Mouse (Mus musculus) liver, embryonic 14.5 days (tissue): ENCODE measurements around the gene Pcbp3. TPM values are rescaled to one million over a fixed set of nuclear protein-coding genes. Genes with fewer than 3 reads are reported as not detected.

ENCODE experiments used
- ATAC-seq: fragments of 200-750 bp; cut with Nextera tagmentation; 2 replicates; pipeline ENCODE4 v1.8.0; 2017; ENCODE audit warnings: moderate number of reproducible peaks, mild to moderate bottlenecking, moderate library complexity; ENCODE audit not compliant: insufficient read depth
- DNase-seq, 3 experiments: peaks; one replicate each; pipeline ENCODE4 v3.0.0-alpha.2; 2012 to 2013; ENCODE audit warnings: low read depth in 3 of 3, low spot score in 3 of 3
- H3K27ac ChIP-seq: fragments of 300-500 bp; sonication (generic); 2 replicates; pipeline ENCODE4 v1.5.1; 2014; ENCODE audit warnings: moderate library complexity, mild to moderate bottlenecking, control low read depth, inconsistent platforms
- H3K27me3 ChIP-seq: fragments of 300-500 bp; sonication (generic); 2 replicates; pipeline ENCODE4 v1.6.1; 2014; ENCODE audit warnings: mild to moderate bottlenecking, low read length, moderate library complexity; ENCODE audit not compliant: control insufficient read depth, insufficient read depth
- H3K36me3 ChIP-seq: fragments of 300-500 bp; sonication (generic); replicated peaks from 2 replicates; pipeline ENCODE4 v1.6.1; 2014; ENCODE audit warnings: low read depth; ENCODE audit not compliant: control insufficient read depth, insufficient read depth
- H3K4me1 ChIP-seq, 2 experiments: fragments of 200-500 bp in 1 of 2; fragments of 300-500 bp in 1 of 2; sonication (generic) in 1 of 2; replicated peaks; 2 replicates each; pipeline ENCODE4 v1.6.1; 2012 to 2014; ENCODE audit warnings: antibody characterized with exemption in 1 of 2, inconsistent platforms in 1 of 2, low read length in 1 of 2; ENCODE audit not compliant: control insufficient read depth in 2 of 2, insufficient read depth in 2 of 2
- H3K4me2 ChIP-seq: fragments of 300-500 bp; sonication (generic); 2 replicates; pipeline ENCODE4 v1.6.1; 2014; ENCODE audit warnings: low read depth, mild to moderate bottlenecking, control low read depth, moderate library complexity
- H3K4me3 ChIP-seq, 2 experiments: fragments of 200-500 bp in 1 of 2; fragments of 300-500 bp in 1 of 2; sonication (generic) in 1 of 2; 2 replicates each; pipeline ENCODE4 v1.5.1; 2012 to 2014; ENCODE audit warnings: low read depth in 2 of 2, low read length in 2 of 2, mild to moderate bottlenecking in 2 of 2, control low read depth in 1 of 2, inconsistent platforms in 1 of 2, moderate library complexity in 1 of 2; ENCODE audit not compliant: insufficient read depth in 1 of 2
- H3K9ac ChIP-seq: fragments of 300-500 bp; sonication (generic); replicated peaks from 2 replicates; pipeline ENCODE4 v1.6.1; 2014; ENCODE audit warnings: mild to moderate bottlenecking, control low read depth, moderate library complexity
- H3K9me3 ChIP-seq: fragments of 300-500 bp; sonication (generic); 2 replicates; pipeline ENCODE4 v1.6.1; 2016; ENCODE audit warnings: low read length, mixed read lengths; ENCODE audit not compliant: control insufficient read depth
- CTCF ChIP-seq: IDR thresholded peaks from 2 replicates; pipeline ENCODE4 v1.5.1; 2016; ENCODE audit warnings: antibody characterized with exemption, low read depth, control low read depth
- EP300 ChIP-seq: IDR thresholded peaks from 2 replicates; pipeline ENCODE4 v1.6.1; 2016; ENCODE audit warnings: antibody characterized with exemption, low read depth
- WGBS: fragments of 180-500 bp; shearing (Covaris S2); extraction: QIAGEN DNeasy Blood & Tissue Kit; methylation state at CpG from one replicate; pipeline ENCODE4 v1.1.7; 2014; ENCODE audit not compliant: insufficient replicate concordance; 5-methylcytosine and 5-hydroxymethylcytosine counted together
- polyA plus RNA-seq, 2 experiments: library from polyadenylated mRNA; depleted of rRNA in 1 of 2; stranded (reverse) in 1 of 2; unstranded in 1 of 2; fragments of >200 nt; fragmentation: Nextera tagmentation in 1 of 2; extraction: Ambion mirVana in 1 of 2; gene quantifications; 2 replicates each; pipeline versions ENCODE4 v1.2.1 to v1.2.3; 2012 to 2014

Gene Pcbp3
- polyA plus RNA-seq, 2 experiments = 2.0 to 2.6 TPM

GRCm38 (mm10) chr10:76724231-76724736 is 237.4 kb downstream of the Pcbp3 start:
- DNase-seq = no peak
- Histone ChIP-seq H3K27me3 (no peaks in the 10 kb centered on the region), H3K27ac (no peak overlapping the region), H3K4me3 (no peak overlapping the region), H3K9me3 (no peaks in the 10 kb centered on the region), H3K36me3 (no peaks in the 10 kb centered on the region), H3K9ac (no peak overlapping the region), H3K4me1 (no peaks in the 10 kb centered on the region), H3K4me2 (no peak overlapping the region)
- WGBS = 14% methylated on average over 5 of the region's 5 CpGs
- no peak for TF ChIP-seq CTCF
- no peak for TF ChIP-seq EP300
- no peak for ATAC-seq

GRCm38 (mm10) chr10:76722751-76723450 is 238.8 kb downstream of the Pcbp3 start:
- DNase-seq = no peak
- WGBS = 71% methylated on average over 18 of the region's 18 CpGs
- no peak overlapping the region for H3K4me2 ChIP-seq
- H3K9me3 ChIP-seq = no peaks in the 10 kb centered on the region
- no peak overlapping the region for H3K9ac ChIP-seq
- ATAC-seq = no peak
- H3K4me1 ChIP-seq = no peaks in the 10 kb centered on the region
- H3K36me3 ChIP-seq = no peaks in the 10 kb centered on the region
- H3K27me3 ChIP-seq = no peaks in the 10 kb centered on the region
- no peak overlapping the region for H3K4me3 ChIP-seq
- no peak overlapping the region for H3K27ac ChIP-seq
- TF ChIP-seq EP300 (no peak), CTCF (no peak)

GRCm38 (mm10) chr10:76721746-76722145 is 239.9 kb downstream of the Pcbp3 start:
- no peak for TF ChIP-seq CTCF
- TF ChIP-seq EP300 = no peak
- 69% methylated on average over 6 of the region's 6 CpGs for WGBS
- H3K9ac ChIP-seq = no peak overlapping the region
- H3K36me3 ChIP-seq = no peaks in the 10 kb centered on the region
- H3K9me3 ChIP-seq = no peaks in the 10 kb centered on the region
- no peaks in the 10 kb centered on the region for H3K4me1 ChIP-seq
- ATAC-seq (no peak), DNase-seq (no peak)
- H3K27me3 ChIP-seq = no peaks in the 10 kb centered on the region
- no peak overlapping the region for H3K27ac ChIP-seq
- H3K4me2 ChIP-seq = no peak overlapping the region
- H3K4me3 ChIP-seq = no peak overlapping the region

- H3K4me3 ChIP-seq = no peak overlapping the region
- 70% methylated on average over 11 of the region's 11 CpGs for WGBS
- H3K9ac ChIP-seq = no peak overlapping the region
- DNase-seq (no peak), ATAC-seq (no peak)
- no peaks in the 10 kb centered on the region for H3K27me3 ChIP-seq
- no peak overlapping the region for H3K27ac ChIP-seq
- H3K4me1 ChIP-seq = no peaks in the 10 kb centered on the region
- no peaks in the 10 kb centered on the region for H3K36me3 ChIP-seq
- no peak overlapping the region for H3K4me2 ChIP-seq
- H3K9me3 ChIP-seq = no peaks in the 10 kb centered on the region
- no peak for TF ChIP-seq EP300
- no peak for TF ChIP-seq CTCF
These were observed 240.5 kb downstream of the Pcbp3 start for GRCm38 (mm10) chr10:76721216-76721615.

GRCm38 (mm10) chr10:76717631-76718030 is 244.1 kb downstream of the Pcbp3 start:
- Histone ChIP-seq H3K4me1 (no peaks in the 10 kb centered on the region), H3K36me3 (no peaks in the 10 kb centered on the region), H3K4me2 (no peak overlapping the region), H3K4me3 (no peak overlapping the region), H3K27ac (no peak overlapping the region), H3K9me3 (no peaks in the 10 kb centered on the region), H3K27me3 (no peaks in the 10 kb centered on the region), H3K9ac (no peak overlapping the region)
- 60% methylated on average over 4 of the region's 4 CpGs for WGBS
- DNase-seq (no peak), ATAC-seq (no peak)
- TF ChIP-seq EP300 (no peak), CTCF (no peak)
